Mouse (Mus musculus): ENCODE results near the gene Nxnl2. TPM values are rescaled to one million over a fixed set of nuclear protein-coding genes. Genes with fewer than 3 reads are reported as not detected.

The Nxnl2 gene
- polyA plus RNA-seq (2012; rRNA removed), result 7.6 and 7.8 TPM in 2 replicates
- polyA plus RNA-seq (2014; fragmentation: Nextera tagmentation; extraction: Ambion mirVana), result 5.2 and 7.3 TPM in 2 replicates

DNA sequence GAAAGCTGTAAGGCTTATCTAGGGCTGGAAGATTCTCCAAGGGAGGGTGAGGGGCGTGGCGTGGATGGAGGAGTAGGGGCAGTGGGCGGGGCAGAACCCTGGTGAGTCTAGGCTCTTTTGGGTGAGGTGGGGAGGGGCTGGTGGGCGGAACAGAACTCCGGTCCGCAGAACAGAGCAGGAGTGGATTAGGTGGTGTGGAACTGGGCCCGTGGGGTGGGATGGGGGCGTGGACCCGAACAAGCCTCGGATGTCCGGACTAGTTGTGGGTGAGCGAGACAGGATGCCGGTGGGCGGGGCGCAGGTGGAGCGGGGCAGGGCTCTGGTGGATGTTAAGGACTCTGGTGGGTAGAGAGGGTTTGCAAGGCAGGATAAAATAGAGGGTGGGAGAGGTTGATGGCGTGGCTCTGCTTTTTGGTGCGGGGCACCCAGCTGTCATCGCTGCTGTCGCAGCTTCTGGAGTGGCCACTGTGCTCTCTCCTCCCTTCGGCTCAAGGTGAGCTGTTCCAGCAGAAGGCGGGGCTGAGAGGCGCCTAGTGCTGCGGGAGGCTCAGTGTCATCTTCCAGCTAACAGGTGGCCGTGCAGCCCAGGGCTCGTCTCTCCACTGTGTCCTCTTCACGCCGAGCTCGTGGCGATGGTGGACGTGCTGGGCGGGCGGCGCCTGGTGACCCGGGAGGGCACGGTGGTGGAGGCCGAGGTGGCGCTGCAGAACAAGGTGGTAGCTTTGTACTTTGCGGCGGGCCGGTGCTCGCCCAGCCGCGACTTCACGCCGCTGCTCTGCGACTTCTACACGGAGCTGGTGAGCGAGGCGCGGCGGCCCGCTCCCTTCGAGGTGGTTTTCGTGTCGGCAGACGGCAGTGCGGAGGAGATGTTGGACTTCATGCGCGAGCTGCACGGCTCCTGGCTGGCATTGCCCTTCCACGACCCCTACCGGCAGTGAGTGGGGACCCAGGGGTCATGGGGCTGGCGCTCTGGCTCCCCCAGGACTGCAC lies at the start of gene Nxnl2:
Nxnl2 (plus strand) TSS at position 332 of the 990 bp plus-strand sequence.
- ATAC-seq (ENCODE audit: low FRiP score, low read depth), result peak; percentile 56
- 0% methylated on average over 61 of the region's 64 CpGs for WGBS

DNA sequence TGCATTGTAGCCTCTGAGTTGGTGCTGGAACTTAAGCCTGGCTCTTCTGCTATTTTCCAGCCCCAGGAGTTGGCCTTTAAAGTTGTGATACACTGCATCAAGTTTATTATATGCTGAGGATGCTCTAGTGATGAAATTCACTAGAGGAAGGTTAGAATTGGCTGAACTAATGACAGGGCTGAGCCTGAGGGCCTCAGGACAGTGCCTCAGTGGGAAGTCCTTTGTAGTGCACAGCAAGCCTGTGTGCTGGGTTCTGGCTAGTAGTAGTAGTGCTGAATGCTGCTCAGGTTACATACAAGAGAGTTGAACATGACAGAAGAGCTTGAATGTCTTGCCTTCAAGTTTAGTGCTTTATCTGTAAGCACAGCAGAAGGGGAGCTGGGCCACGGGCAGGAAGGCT lies 48.9 kb upstream of the Nxnl2 start:
- 0 out of 2 replicates have a peak overlapping the region, but pooled peaks have one; percentile 8 for H3K27ac ChIP-seq (replicated peaks; ENCODE audit: low read depth, low read length)
- no peak for TF ChIP-seq POLR2A (IDR thresholded peaks at IDR 0.05; ENCODE audit: borderline replicate concordance, extremely low read depth, insufficient read depth, insufficient read length)
- H3K36me3 ChIP-seq (ENCODE audit: control insufficient read depth, insufficient read depth, low read length), result peaks cover 21% of the 10 kb centered on the region
- H3K4me3 ChIP-seq (replicated peaks; ENCODE audit: low read length), result no peak overlapping the region
- DNase-seq (ENCODE audit: low spot score) (no peak), ATAC-seq (ENCODE audit: low FRiP score, low read depth) (no peak)
- H3K9me3 ChIP-seq (ENCODE audit: control insufficient read depth, low read length), result no peaks in the 10 kb centered on the region
- WGBS, result 40% methylated on average over 1 of the region's 1 CpGs
- no peaks in the 10 kb centered on the region for H3K27me3 ChIP-seq (ENCODE audit: control insufficient read depth, insufficient read depth, low read length)
- H3K4me2 ChIP-seq (replicated peaks; ENCODE audit: low read depth, low read length, severe bottlenecking), result no peak overlapping the region
- peaks cover 26% of the 10 kb centered on the region for H3K4me1 ChIP-seq (ENCODE audit: control insufficient read depth, insufficient read depth, low read length)
- no peak overlapping the region for H3K9ac ChIP-seq (ENCODE audit: low read depth, low read length, severe bottlenecking)

More for the DNA sequence above, at the start of gene Nxnl2:
- Histone ChIP-seq H3K4me1 (ENCODE audit: control insufficient read depth, insufficient read depth, low read length) (peaks cover 5% of the 10 kb centered on the region; the same call in 1 of the 2 replicates), H3K36me3 (ENCODE audit: control insufficient read depth, insufficient read depth, low read length) (no peaks in the 10 kb centered on the region), H3K27me3 (ENCODE audit: control insufficient read depth, insufficient read depth, low read length) (no peaks in the 10 kb centered on the region), H3K9ac (ENCODE audit: low read depth, low read length, severe bottlenecking) (peak within 1 kb of the TSS; percentile 52), H3K4me3 (replicated peaks; ENCODE audit: low read length) (peak within 1 kb of the TSS; percentile 52), H3K4me2 (replicated peaks; ENCODE audit: low read depth, low read length, severe bottlenecking) (peak within 1 kb of the TSS; percentile 98), H3K9me3 (ENCODE audit: control insufficient read depth, low read length) (no peaks in the 10 kb centered on the region), H3K27ac (replicated peaks; ENCODE audit: low read depth, low read length) (no peak within 1 kb of the TSS)
- DNase-seq (ENCODE audit: low spot score), result peak; percentile 58
- TF ChIP-seq POLR2A (IDR thresholded peaks at IDR 0.05; ENCODE audit: borderline replicate concordance, extremely low read depth, insufficient read depth, insufficient read length), result no peak

DNA sequence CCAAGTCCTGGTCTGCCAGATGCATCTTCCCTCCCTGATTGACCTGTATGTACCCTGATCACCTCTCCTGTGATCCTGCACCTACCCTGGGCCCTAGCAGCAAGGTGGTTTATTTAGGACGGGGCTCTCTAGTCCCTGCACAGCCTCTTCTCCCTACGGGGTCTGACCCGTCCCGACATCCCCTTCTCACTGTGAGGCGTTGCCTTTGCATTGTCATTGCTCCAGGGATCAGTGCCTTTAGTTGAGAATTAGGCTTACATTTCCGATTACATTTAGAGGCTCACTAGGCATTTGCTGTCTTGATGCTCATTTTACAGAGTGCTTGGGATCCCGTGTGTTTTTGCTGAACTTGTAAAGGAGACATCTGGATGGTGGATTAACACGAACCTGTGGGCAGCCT lies 48.1 kb upstream of the Nxnl2 start:
- peaks cover 27% of the 10 kb centered on the region for H3K36me3 ChIP-seq (ENCODE audit: control insufficient read depth, insufficient read depth, low read length)
- H3K4me1 ChIP-seq (ENCODE audit: control insufficient read depth, insufficient read depth, low read length), result peaks cover 26% of the 10 kb centered on the region

DNA sequence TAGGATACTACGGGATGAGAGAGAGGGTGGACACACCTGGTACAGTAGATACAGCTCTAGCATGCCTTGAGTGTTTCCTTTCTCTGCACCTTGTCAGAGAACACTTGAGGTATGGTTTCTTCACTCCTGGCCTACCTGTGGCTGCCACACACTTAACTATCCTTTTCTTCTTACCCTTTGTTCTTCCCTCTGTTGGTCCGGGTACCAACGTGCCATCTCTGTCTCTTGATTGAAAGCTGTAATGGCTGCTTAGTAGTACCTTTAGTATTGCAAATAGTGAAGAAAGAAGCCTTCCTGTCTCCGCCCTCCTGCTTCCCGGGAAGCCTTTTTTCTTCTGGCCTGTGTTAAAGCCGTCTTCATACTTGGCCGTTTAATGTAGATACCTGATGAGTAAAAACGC lies 45.5 kb upstream of the Nxnl2 start:
- peaks cover 22% of the 10 kb centered on the region for H3K4me1 ChIP-seq (ENCODE audit: control insufficient read depth, insufficient read depth, low read length)
- H3K9ac ChIP-seq (ENCODE audit: low read depth, low read length, severe bottlenecking), result no peak overlapping the region
- no peak for DNase-seq (ENCODE audit: low spot score)
- H3K36me3 ChIP-seq (ENCODE audit: control insufficient read depth, insufficient read depth, low read length), result peaks cover 45% of the 10 kb centered on the region
- TF ChIP-seq POLR2A (IDR thresholded peaks at IDR 0.05; ENCODE audit: borderline replicate concordance, extremely low read depth, insufficient read depth, insufficient read length), result no peak
- no peak overlapping the region for H3K4me3 ChIP-seq (replicated peaks; ENCODE audit: low read length)
- H3K27me3 ChIP-seq (ENCODE audit: control insufficient read depth, insufficient read depth, low read length), result no peaks in the 10 kb centered on the region
- no peak overlapping the region for H3K27ac ChIP-seq (replicated peaks; ENCODE audit: low read depth, low read length)
- WGBS, result 73% methylated on average over 8 of the region's 8 CpGs
- no peaks in the 10 kb centered on the region for H3K9me3 ChIP-seq (ENCODE audit: control insufficient read depth, low read length)
- no peak overlapping the region for H3K4me2 ChIP-seq (replicated peaks; ENCODE audit: low read depth, low read length, severe bottlenecking)
- no peak for ATAC-seq (ENCODE audit: low FRiP score, low read depth)

More for the DNA sequence above, 48.1 kb upstream of the Nxnl2 start:
- H3K27me3 ChIP-seq (ENCODE audit: control insufficient read depth, insufficient read depth, low read length), result no peaks in the 10 kb centered on the region
- no peak overlapping the region for H3K4me2 ChIP-seq (replicated peaks; ENCODE audit: low read depth, low read length, severe bottlenecking)
- no peak overlapping the region for H3K9ac ChIP-seq (ENCODE audit: low read depth, low read length, severe bottlenecking)
- DNase-seq (ENCODE audit: low spot score) (no peak), ATAC-seq (ENCODE audit: low FRiP score, low read depth) (no peak)
- 66% methylated on average over 8 of the region's 8 CpGs for WGBS
- no peak overlapping the region for H3K4me3 ChIP-seq (replicated peaks; ENCODE audit: low read length)
- H3K27ac ChIP-seq (replicated peaks; ENCODE audit: low read depth, low read length), result no peak overlapping the region
- no peaks in the 10 kb centered on the region for H3K9me3 ChIP-seq (ENCODE audit: control insufficient read depth, low read length)
- TF ChIP-seq POLR2A (IDR thresholded peaks at IDR 0.05; ENCODE audit: borderline replicate concordance, extremely low read depth, insufficient read depth, insufficient read length), result no peak

DNA sequence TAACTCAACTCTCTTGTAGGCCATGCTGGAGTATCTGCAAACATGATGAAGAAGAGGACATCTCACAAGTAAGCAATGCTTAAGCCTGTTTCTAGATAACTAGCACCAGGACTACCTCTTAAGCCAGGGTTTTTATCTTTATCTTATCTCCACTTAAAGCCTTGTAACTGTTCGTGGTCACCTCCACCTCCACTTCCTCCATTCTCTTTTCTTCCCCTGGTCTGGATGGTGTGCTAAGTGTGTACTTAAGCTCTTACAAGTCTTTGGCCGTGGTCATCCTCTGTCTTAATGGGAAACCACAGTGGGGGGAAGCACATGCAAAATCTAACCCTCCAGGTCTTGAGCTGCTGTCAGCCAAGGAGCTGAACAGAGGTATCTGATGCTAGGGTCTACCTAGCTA lies 42.9 kb upstream of the Nxnl2 start:
- Histone ChIP-seq H3K4me1 (ENCODE audit: control insufficient read depth, insufficient read depth, low read length) (peaks cover 7% of the 10 kb centered on the region; the same call in 1 of the 2 replicates), H3K27me3 (ENCODE audit: control insufficient read depth, insufficient read depth, low read length) (no peaks in the 10 kb centered on the region), H3K36me3 (ENCODE audit: control insufficient read depth, insufficient read depth, low read length) (peaks cover 64% of the 10 kb centered on the region), H3K27ac (replicated peaks; ENCODE audit: low read depth, low read length) (no peak overlapping the region), H3K9ac (ENCODE audit: low read depth, low read length, severe bottlenecking) (no peak overlapping the region), H3K9me3 (ENCODE audit: control insufficient read depth, low read length) (no peaks in the 10 kb centered on the region), H3K4me3 (replicated peaks; ENCODE audit: low read length) (no peak overlapping the region), H3K4me2 (replicated peaks; ENCODE audit: low read depth, low read length, severe bottlenecking) (no peak overlapping the region)
- no peak for TF ChIP-seq POLR2A (IDR thresholded peaks at IDR 0.05; ENCODE audit: borderline replicate concordance, extremely low read depth, insufficient read depth, insufficient read length)
- WGBS, result 94% methylated on average over 2 of the region's 2 CpGs
- ATAC-seq (ENCODE audit: low FRiP score, low read depth), result no peak
- DNase-seq (ENCODE audit: low spot score), result no peak
